Mouse (Mus musculus): ENCODE data around the gene Cables2. TPM values are rescaled to one million over a fixed set of nuclear protein-coding genes. Genes with fewer than 3 reads are reported as not detected.

Gene Cables2
- polyA plus RNA-seq, 1 experiment from 2014 or later: 3.4 TPM

GRCm38 (mm10) chr2:180255701-180256100 is 17.6 kb downstream of the Cables2 start:
- Histone ChIP-seq H3K9me3 (replicated peaks) (no peaks in the 10 kb centered on the region), H3K4me3 (replicated peaks) (peak overlapping the region; percentile 93; the same call in 1 of the 2 replicates), H3K36me3 (replicated peaks) (peaks cover 25% of the 10 kb centered on the region), H3K9ac (no peak overlapping the region), H3K4me1 (replicated peaks) (peaks cover 42% of the 10 kb centered on the region), H3K27ac (replicated peaks) (0 out of 2 replicates have a peak overlapping the region, but pooled peaks have one; percentile 87), H3K27me3 (no peaks in the 10 kb centered on the region), H3K4me2 (peak overlapping the region; percentile 93)
- ATAC-seq (ENCODE audit: insufficient read depth): no peak
- 56% methylated on average over 9 of the region's 9 CpGs for WGBS (ENCODE audit: insufficient replicate concordance)

GRCm38 (mm10) chr2:180254436-180255209 is 18.7 kb downstream of the Cables2 start:
- peaks cover 14% of the 10 kb centered on the region for H3K36me3 ChIP-seq (replicated peaks)

GRCm38 (mm10) chr2:180251838-180252237 is 21.5 kb downstream of the Cables2 start:
- ATAC-seq (ENCODE audit: insufficient read depth): no peak
- H3K27me3 ChIP-seq: no peaks in the 10 kb centered on the region
- 70% methylated on average over 3 of the region's 3 CpGs for WGBS (ENCODE audit: insufficient replicate concordance)

More at GRCm38 (mm10) chr2:180254436-180255209, 18.7 kb downstream of the Cables2 start:
- 84% methylated on average over 5 of the region's 5 CpGs for WGBS (ENCODE audit: insufficient replicate concordance)
- ATAC-seq (ENCODE audit: insufficient read depth): no peak
- no peaks in the 10 kb centered on the region for H3K9me3 ChIP-seq (replicated peaks)
- H3K4me1 ChIP-seq (replicated peaks): peaks cover 43% of the 10 kb centered on the region
- H3K27ac ChIP-seq (replicated peaks): no peak overlapping the region
- H3K27me3 ChIP-seq: no peaks in the 10 kb centered on the region
- no peak overlapping the region for H3K4me2 ChIP-seq
- H3K4me3 ChIP-seq (replicated peaks): no peak overlapping the region
- H3K9ac ChIP-seq: no peak overlapping the region

GRCm38 (mm10) chr2:180250930-180251611 is 22.2 kb downstream of the Cables2 start:
- no peaks in the 10 kb centered on the region for H3K27me3 ChIP-seq
- no peaks in the 10 kb centered on the region for H3K9me3 ChIP-seq (replicated peaks)
- WGBS (ENCODE audit: insufficient replicate concordance): 23% methylated on average over 11 of the region's 11 CpGs
- peak; percentile 70 for ATAC-seq (ENCODE audit: insufficient read depth)
- H3K9ac ChIP-seq: no peak overlapping the region
- no peak overlapping the region for H3K4me2 ChIP-seq
- peaks cover 21% of the 10 kb centered on the region for H3K4me1 ChIP-seq (replicated peaks)
- no peak overlapping the region for H3K4me3 ChIP-seq (replicated peaks)
- H3K27ac ChIP-seq (replicated peaks): no peak overlapping the region
- H3K36me3 ChIP-seq (replicated peaks): no peaks in the 10 kb centered on the region

More at GRCm38 (mm10) chr2:180251838-180252237, 21.5 kb downstream of the Cables2 start:
- Histone ChIP-seq H3K9ac (no peak overlapping the region), H3K36me3 (replicated peaks) (no peaks in the 10 kb centered on the region), H3K27ac (replicated peaks) (no peak overlapping the region), H3K4me2 (no peak overlapping the region), H3K9me3 (replicated peaks) (no peaks in the 10 kb centered on the region), H3K4me3 (replicated peaks) (no peak overlapping the region), H3K4me1 (replicated peaks) (peaks cover 29% of the 10 kb centered on the region)

GRCm38 (mm10) chr2:180248947-180249660 is 24.2 kb downstream of the Cables2 start:
- 62% methylated on average over 9 of the region's 9 CpGs for WGBS (ENCODE audit: insufficient replicate concordance)

GRCm38 (mm10) chr2:180247916-180248315 is 25.4 kb downstream of the Cables2 start:
- no peaks in the 10 kb centered on the region for H3K9me3 ChIP-seq (replicated peaks)
- no peak overlapping the region for H3K27ac ChIP-seq (replicated peaks)
- H3K4me3 ChIP-seq (replicated peaks): no peak overlapping the region
- no peak overlapping the region for H3K4me2 ChIP-seq
- 75% methylated on average over 5 of the region's 5 CpGs for WGBS (ENCODE audit: insufficient replicate concordance)
- ATAC-seq (ENCODE audit: insufficient read depth): no peak
- H3K4me1 ChIP-seq (replicated peaks): peaks cover 15% of the 10 kb centered on the region; the same call in 1 of the 2 replicates
- H3K9ac ChIP-seq: no peak overlapping the region
- H3K36me3 ChIP-seq (replicated peaks): no peaks in the 10 kb centered on the region
- H3K27me3 ChIP-seq: no peaks in the 10 kb centered on the region

More at GRCm38 (mm10) chr2:180248947-180249660, 24.2 kb downstream of the Cables2 start:
- Histone ChIP-seq H3K27me3 (no peaks in the 10 kb centered on the region), H3K36me3 (replicated peaks) (no peaks in the 10 kb centered on the region), H3K27ac (replicated peaks) (0 out of 2 replicates have a peak overlapping the region, but pooled peaks have one; percentile 29), H3K4me3 (replicated peaks) (no peak overlapping the region), H3K4me1 (replicated peaks) (peaks cover 15% of the 10 kb centered on the region; the same call in 1 of the 2 replicates), H3K9ac (no peak overlapping the region), H3K4me2 (no peak overlapping the region), H3K9me3 (replicated peaks) (no peaks in the 10 kb centered on the region)
- ATAC-seq (ENCODE audit: insufficient read depth): peak; percentile 45

GRCm38 (mm10) chr2:180243108-180243507 is 30.2 kb downstream of the Cables2 start:
- Histone ChIP-seq H3K27me3 (no peaks in the 10 kb centered on the region), H3K4me3 (replicated peaks) (no peak overlapping the region), H3K4me1 (replicated peaks) (peaks cover 7% of the 10 kb centered on the region), H3K27ac (replicated peaks) (no peak overlapping the region), H3K4me2 (no peak overlapping the region), H3K9me3 (replicated peaks) (no peaks in the 10 kb centered on the region), H3K36me3 (replicated peaks) (no peaks in the 10 kb centered on the region), H3K9ac (no peak overlapping the region)
- 72% methylated on average over 4 of the region's 4 CpGs for WGBS (ENCODE audit: insufficient replicate concordance)
- ATAC-seq (ENCODE audit: insufficient read depth): no peak

GRCm38 (mm10) chr2:180238591-180238990 is 34.7 kb downstream of the Cables2 start:
- peaks cover 48% of the 10 kb centered on the region for H3K4me1 ChIP-seq (replicated peaks)
- no peaks in the 10 kb centered on the region for H3K9me3 ChIP-seq (replicated peaks)
- H3K36me3 ChIP-seq (replicated peaks): no peaks in the 10 kb centered on the region
- H3K27me3 ChIP-seq: no peaks in the 10 kb centered on the region
- H3K27ac ChIP-seq (replicated peaks): no peak overlapping the region
- no peak overlapping the region for H3K4me3 ChIP-seq (replicated peaks)
- 12% methylated on average over 5 of the region's 5 CpGs for WGBS (ENCODE audit: insufficient replicate concordance)
- no peak for ATAC-seq (ENCODE audit: insufficient read depth)
- no peak overlapping the region for H3K4me2 ChIP-seq
- peak overlapping the region; percentile 15; the same call in 1 of the 2 replicates for H3K9ac ChIP-seq

- WGBS (ENCODE audit: insufficient replicate concordance): 68% methylated on average over 7 of the region's 7 CpGs
- H3K4me3 ChIP-seq (replicated peaks): no peak overlapping the region
- H3K27me3 ChIP-seq: no peaks in the 10 kb centered on the region
- no peaks in the 10 kb centered on the region for H3K36me3 ChIP-seq (replicated peaks)
- no peaks in the 10 kb centered on the region for H3K9me3 ChIP-seq (replicated peaks)
- no peak for ATAC-seq (ENCODE audit: insufficient read depth)
- peaks cover 56% of the 10 kb centered on the region for H3K4me1 ChIP-seq (replicated peaks)
- H3K9ac ChIP-seq: no peak overlapping the region
- peak overlapping the region; percentile 46 for H3K4me2 ChIP-seq
- H3K27ac ChIP-seq (replicated peaks): peak overlapping the region; percentile 92
Measured at GRCm38 (mm10) chr2:180237601-180238345, 35.5 kb downstream of the Cables2 start.

GRCm38 (mm10) chr2:180236930-180237329 is 36.4 kb downstream of the Cables2 start:
- no peaks in the 10 kb centered on the region for H3K36me3 ChIP-seq (replicated peaks)
- H3K4me1 ChIP-seq (replicated peaks): peaks cover 60% of the 10 kb centered on the region
- H3K4me2 ChIP-seq: peak overlapping the region; percentile 46
- no peaks in the 10 kb centered on the region for H3K27me3 ChIP-seq
- peak overlapping the region; percentile 92 for H3K27ac ChIP-seq (replicated peaks)
- peak; percentile 93 for ATAC-seq (ENCODE audit: insufficient read depth)
- H3K9me3 ChIP-seq (replicated peaks): no peaks in the 10 kb centered on the region
- WGBS (ENCODE audit: insufficient replicate concordance): 36% methylated on average over 3 of the region's 3 CpGs
- H3K4me3 ChIP-seq (replicated peaks): no peak overlapping the region
- H3K9ac ChIP-seq: no peak overlapping the region
